Mouse (Mus musculus) heart, adult 8-10 months (tissue): ENCODE results near the gene Bglap3. TPM values are rescaled to one million over a fixed set of nuclear protein-coding genes. Genes with fewer than 3 reads are reported as not detected.
"Not testable (repeated sequence)": the region's sequence is repeated elsewhere in the genome, so short reads cannot be mapped to it uniquely, and the experiment has no call there.

Experiments
- DNase-seq: peaks from one replicate; pipeline ENCODE4 v3.0.0; 2022; ENCODE audit warnings: low spot score
- total RNA-seq, 4 experiments: library from RNA; stranded (reverse); gene quantifications; 2 replicates each; pipeline ENCODE4 v1.2.4; 2022

Gene Bglap3
- total RNA-seq, 4 experiments from 2014 or later, result not detected

DNA sequence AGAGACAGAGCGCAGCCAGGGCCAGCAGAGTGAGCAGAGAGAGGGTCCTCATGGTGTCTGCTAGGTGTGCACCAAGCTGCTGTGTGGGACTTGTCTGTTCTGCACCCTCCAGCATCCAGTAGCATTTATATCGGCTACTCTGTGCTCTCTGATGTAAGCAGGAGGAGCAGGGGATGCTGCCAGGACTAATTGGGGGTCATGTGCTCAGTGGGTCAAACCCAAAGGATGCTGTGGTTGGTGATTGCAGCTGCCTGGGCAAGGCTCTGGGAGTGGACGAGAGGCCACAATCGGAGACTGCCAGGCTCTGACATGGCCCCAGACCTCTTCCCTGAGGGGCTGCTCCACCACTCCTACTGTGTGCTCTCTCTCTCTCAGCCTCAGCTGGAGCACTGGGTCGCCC lies 6.1 kb upstream of the Bglap3 start, which contains the start of gene Bglap2:
Gene Bglap2, minus strand, starts transcription at position 101 of the 400 bp plus-strand sequence.
- not testable (repeated sequence) for DNase-seq

DNA sequence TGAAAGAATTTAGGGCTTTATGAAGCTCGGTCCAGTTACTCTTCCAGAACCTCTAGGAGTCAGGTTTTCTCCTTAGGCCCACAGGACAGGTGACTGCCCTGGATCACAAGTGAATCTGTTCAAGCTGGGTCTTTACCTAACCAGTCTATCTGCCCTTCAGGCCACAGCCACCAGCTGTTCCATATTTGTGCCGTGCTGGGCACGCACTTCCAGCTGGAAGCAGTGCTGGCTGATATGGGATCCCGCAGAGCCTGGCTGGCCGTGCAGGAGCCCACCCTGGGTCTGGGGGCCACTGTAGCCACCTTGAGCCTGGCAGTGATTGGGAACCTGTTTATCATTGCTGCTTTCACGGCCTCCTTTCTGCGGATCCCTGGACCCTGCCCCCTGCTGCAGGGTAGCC lies 4.1 kb upstream of the Bglap3 start:
- DNase-seq, result not testable (repeated sequence)

DNA sequence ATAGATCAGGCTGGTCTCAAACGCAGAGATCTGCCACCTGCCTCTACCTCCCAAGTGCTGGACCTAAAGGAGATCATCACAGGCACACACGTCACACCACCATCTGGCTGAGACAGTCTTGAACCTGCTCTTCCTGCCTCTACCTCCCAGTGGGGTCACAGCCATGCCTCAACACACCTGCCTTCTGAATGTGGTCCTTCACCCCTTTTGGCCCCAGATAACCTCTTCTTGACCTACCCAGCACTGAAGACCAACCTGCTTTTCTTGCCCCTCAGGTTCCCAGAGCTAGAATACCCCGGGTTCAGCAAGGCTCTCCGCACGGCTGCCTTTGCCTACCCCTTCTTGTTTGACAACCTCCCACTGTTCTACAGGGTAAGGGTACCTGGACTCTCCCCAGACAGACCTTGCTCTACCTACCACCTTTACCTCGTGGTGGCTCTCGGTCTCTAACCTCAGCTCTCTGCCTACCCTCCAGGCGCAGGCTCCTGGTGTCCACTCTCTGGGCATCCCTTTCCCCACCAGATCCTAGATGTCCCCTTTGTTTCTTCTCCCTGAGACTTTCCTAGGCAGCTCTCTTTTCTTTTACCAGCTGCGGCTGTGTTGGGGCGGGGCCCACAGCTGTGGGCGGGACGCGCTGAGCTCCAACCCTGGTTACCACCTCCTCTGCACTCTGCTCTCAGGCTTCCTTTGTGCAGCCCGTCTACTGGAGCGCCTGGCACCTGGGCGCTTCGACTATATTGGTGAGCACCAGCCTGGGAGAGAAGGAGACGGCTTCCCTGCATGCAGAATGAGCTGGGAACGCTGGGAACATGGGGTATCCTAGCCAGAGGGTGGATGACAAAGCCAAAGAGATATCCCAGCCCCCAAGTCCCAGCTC lies 3.4 kb upstream of the Bglap3 start:
- DNase-seq, result not testable (repeated sequence)

DNA sequence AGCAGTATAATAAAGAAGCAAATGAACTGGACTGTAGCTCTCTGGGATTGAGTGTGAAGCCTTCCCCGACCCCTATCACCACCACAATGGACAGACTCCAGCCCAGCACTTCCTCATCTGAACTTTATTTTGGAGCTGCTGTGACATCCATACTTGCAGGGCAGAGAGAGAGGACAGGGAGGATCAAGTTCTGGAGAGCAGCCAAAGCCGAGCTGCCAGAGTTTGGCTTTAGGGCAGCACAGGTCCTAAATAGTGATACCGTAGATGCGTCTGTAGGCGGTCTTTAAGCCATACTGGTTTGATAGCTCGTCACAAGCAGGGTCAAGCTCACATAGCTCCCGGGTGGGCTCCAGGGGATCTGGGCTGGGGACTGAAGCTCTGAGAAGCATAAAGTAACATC lies 4.0 kb downstream of the Bglap3 start:
- not testable (repeated sequence) for DNase-seq

DNA sequence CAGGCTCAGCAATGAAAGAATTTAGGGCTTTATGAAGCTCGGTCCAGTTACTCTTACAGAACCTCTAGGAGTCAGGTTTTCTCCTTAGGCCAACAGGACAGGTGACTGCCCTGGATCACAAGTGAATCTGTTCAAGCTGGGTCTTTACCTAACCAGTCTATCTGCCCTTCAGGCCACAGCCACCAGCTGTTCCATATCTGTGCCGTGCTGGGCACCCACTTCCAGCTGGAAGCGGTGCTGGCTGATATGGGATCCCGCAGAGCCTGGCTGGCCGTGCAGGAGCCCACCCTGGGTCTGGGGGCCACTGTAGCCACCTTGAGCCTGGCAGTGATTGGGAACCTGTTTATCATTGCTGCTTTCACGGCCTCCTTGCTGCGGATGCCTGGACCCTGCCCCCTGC lies 5.0 kb downstream of the Bglap3 start:
- not testable (repeated sequence) for DNase-seq

DNA sequence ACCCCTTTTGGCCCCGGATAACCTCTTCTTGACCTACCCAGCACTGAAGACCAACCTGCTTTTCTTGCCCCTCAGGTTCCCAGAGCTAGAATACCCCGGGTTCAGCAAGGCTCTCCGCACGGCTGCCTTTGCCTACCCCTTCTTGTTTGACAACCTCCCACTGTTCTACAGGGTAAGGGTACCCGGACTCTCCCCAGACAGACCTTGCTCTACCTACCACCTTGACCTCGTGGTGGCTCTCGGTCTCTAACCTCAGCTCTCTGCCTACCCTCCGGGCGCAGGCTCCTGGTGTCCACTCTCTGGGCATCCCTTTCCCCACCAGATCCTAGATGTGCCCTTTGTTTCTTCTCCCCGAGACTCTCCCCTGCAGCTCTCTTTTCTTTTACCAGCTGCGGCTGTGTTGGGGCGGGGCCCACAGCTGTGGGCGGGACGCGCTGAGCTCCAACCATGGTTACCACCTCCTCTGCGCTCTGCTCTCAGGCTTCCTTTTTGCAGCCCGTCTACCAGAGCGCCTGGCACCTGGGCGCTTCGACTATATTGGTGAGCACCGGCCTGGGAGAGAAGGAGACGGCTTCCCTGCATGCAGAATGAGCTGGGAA lies 5.6 kb downstream of the Bglap3 start:
- DNase-seq, result not testable (repeated sequence)

DNA sequence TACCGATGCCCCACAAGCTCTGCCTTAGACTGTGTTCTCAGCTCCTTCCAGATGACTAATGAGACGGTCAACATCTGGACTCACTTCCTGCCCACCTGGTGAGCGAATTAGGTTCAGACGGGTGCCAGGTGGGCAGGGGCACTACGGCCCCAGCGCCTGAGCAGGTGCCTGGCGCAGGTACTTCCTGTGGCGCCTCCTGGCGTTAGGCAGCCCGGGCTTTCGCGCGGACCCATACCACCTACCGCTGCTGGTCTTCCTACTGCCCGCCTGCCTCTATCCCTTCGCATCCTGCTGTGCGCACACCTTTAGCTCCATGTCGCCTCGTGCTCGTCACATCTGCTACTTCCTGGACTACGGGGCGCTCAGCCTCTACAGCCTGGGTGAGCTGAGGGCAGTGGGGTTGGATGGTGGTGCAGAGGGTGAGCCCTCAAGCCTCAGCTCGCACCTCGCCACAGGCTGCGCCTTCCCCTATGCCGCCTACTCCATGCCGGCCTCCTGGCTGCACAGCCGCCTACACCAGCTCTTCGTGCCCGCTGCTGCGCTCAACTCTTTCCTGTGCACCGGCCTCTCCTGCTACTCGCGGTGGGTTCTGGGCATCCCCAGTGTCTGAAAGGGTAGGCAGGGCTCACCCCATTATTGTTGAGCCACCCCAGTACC lies 6.7 kb downstream of the Bglap3 start:
- DNase-seq, result no peak

DNA sequence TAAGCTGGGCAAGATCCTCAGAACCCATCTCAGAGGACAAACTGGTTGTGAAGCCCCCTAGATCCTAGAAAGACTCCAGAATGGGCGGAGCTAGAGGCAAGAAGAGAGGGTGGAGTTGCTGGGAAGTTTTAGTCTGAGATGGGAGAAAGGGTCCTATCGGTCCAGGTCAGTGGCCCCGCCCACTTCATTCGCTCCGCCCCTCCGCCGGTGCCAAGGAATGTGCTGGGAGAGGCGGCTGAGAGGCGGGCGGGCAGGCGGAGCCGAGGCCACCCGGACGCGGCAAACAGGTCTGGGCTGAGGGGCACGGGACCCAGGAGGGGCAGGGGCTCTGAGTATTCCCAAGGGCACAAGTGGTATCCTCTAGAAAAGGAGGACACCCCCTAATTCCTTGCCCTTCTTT lies 8.2 kb downstream of the Bglap3 start, which contains the start of gene Paqr6:
Gene Paqr6, plus strand, starts transcription at position 248 of the 400 bp plus-strand sequence.
- DNase-seq, result peak; percentile 30

DNA sequence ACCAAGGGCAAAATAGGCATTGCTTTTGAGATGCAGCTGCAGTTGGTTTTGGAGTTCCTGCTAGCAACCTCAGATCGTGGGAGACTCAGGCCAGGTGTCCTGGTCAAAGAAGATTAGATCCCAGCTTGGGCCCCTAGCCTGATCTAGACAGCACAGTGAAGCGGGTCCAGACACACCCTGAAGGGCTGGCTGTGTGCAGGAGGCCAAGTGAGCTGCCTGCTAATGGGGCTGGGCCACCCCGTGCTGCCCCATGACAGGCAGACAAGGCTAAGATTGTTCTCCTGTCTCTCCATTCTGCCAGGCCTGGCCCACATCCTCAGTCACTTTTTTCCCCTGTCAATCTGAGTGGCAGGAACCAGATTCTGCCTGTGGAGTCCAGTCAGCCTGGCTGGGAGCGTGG lies 8.8 kb downstream of the Bglap3 start:
- DNase-seq, result no peak

DNA sequence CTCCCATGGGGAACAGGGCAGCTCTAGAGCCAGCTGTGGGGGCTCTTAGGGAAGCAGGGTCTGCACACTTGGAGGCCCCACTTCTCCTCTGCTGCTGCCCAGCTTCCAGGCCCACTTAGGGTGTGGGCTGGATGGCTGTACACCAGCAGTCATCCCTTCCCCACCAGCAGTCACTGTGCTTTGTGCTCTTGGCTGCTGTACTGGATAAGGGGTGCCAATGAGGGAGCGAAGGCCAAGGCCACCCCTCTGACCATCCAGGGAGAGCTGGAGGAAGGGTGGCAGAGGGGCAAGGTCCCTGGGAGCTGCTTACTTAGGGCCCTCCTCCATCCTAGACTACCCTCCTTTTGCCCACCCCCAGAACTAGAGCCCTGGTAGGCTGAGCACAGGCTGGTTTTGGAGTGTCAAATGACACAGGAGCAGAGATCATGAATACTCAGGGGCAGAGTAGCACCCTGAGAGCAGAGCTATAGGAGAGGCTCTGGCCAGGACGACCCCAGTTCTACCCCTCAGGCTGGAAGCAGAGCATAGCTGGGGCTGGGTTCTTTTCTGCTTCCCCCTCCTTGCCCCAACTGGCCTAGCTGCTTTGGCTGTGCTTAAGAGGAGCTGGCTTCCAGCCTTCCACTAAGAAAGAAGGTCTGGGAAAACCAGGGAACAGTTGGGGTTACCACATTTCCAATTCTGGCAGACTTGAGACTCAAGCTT lies 10.8 kb downstream of the Bglap3 start:
- no peak for DNase-seq

DNA sequence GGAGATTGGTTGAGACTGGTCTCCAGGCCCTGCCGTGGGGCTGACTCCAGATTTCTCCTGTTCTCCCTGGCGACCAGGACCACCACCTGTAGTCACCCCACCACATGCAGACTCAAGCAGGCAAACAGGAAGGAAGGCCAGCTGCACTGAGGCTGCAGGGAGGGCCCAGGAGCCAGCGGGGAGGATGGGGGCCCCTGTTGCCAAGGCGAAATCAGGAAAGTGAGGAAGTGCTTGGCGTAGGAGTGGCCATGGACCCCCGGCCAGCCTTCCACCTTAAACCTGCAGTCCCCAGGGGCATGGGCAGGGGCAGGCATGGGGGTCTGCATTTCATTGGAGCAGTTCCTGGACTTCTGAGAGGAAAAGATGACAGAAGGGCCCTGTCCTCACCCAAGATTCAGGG lies 11.4 kb downstream of the Bglap3 start:
- no peak for DNase-seq

DNA sequence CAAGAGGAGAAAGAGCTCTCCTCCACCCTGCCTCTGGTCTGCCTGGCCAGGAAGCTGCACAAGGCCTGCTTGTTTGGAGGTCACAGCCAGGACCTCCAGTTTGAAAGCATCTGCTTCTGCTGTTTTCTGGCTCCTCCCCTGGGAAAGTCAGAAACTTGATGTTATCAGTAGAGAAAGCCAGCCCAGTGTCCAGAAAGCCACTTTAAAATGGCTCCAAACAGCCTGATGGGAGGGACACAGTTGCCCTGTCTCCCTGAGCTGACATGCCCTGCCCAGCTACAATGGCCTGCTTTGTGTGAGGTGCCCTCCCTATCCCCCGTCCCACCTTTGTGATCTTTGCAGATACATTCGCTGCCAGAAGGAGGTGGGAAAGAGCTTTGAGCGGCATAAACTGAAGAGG lies 12.6 kb downstream of the Bglap3 start:
- no peak for DNase-seq

DNA sequence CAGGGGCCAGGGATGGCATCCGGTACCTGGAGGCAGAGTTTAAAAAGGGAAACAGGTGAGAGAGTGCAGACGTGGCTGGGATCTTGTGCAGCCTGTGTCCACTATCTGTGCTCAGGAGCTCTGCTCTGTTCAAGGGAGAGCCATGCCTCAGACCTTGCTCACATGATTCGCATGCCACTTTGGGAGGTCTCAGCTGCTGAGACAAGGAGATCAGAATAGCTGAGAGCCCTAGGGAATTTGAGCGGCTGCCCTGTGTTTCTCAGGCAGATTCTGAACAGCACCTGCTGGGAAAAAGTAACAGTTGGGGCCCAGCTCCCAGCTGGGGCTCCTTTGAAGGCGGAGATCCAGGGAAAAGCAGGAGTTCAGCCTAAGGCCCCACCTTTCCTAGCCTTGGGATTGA lies 13.0 kb downstream of the Bglap3 start:
- no peak for DNase-seq

DNA sequence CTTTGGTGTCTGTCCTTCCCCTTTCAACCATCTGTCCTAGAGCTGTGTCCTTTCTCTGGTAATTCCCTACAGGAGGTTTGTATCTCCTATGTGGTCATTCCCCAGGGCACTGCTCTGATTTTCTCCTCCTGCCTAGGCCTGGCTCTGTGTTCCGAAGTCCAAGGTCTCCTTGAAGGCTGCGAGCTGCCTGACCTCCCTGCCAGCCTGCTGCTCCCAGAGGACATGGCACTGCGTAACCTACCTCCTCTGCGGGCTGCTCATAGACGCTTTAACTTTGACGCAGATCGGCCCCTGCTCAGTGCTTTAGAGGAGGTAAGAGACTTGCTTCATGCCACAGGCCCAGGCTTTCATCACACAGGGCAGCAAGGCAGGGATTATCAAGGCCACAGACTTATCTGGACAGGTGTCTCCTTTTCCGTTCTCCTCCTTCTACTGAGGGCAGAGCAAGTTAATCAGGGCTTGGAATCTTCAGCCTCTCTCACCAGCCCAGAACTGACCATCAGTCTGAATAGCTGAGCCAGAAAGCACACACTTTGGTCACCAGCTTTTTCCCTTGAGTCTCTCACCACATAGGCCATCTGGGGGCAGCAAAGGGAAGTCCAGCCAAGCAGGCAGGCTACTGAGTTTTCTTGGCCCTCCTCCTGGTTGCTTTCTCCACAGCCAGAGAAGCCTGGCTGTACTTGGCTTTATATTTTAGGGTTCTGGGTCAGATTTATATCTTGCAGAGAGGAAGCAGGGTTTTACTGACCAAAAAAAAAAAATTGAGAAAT lies 18.0 kb downstream of the Bglap3 start:
- no peak for DNase-seq

DNA sequence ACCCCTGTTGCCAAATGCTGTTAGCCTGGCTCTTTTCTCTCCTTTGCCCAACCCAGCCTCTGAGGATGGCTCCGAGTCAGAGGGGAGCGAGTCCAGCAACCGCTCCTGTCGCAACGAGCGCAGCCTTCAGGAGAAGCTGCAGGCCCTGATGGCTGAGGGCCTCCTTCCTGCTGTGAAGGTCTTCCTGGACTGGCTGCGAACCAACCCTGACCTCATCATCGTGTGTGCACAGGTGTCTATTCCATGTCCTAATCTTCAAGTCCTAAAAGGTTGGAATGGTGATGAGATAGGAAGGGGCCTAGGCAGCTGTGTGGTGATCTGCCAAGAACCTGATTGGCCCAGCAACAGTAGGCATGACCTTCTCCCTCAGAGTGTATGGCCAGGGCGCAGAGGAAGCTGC lies 19.6 kb downstream of the Bglap3 start:
- DNase-seq, result no peak

DNA sequence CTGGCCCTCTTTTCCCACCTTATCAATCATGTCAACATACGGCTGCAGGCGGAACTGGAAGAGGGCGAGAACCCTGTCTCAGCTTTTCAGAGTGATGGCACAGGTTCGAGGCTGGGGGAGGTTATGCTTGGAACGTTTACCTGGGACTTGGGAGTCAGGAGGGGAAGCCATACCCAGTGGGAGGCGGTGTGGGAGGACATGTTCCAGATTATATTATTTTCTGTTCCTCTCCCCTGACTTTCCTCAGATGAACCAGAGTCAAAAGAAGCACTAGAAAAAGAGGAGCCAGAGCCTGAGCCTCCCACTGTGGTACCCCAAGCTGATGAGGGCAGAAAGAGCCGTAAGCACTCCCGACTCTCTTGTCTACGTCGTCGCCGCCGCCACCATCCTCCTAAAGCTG lies 21.8 kb downstream of the Bglap3 start:
- DNase-seq, result no peak

DNA sequence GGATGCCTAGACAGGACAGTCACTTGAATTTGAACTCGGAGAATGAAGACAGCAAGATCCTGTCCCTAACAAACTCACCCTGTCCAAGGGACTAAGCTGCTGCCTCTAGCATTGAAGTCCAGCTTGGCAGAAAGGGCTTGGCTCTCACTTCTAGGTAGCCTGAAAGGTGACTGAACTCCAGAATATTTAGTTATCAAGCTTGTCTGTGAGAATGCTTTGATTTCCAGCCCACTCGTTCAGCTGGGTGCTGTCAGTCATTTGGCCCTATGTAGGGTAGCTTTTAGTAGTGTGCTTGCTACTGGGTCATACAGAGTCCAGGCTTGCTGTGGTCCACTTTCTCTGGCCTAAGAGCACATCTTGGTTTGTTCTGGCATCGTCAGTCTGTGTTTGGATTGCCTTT lies 33.5 kb downstream of the Bglap3 start:
- DNase-seq, result no peak

DNA sequence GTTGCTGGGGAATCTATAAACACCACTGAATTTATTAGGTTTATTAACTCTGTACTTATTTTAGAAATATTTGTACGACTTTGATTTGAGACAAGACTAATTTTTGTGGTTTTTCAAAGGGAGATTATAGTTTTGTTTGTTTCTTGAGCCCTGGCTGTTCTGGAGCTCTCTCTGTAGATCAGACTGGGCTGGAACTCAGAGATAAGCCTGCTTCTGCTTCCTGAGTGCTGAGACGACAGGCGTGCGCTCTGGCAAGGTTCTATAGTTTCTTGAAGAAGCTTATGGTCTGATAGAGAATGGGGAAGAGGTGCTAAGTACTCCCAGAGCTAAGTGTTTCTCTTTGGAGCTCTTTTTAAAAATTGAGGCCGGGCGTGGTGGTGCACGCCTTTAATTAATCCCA lies 34.2 kb downstream of the Bglap3 start:
- no peak for DNase-seq

DNA sequence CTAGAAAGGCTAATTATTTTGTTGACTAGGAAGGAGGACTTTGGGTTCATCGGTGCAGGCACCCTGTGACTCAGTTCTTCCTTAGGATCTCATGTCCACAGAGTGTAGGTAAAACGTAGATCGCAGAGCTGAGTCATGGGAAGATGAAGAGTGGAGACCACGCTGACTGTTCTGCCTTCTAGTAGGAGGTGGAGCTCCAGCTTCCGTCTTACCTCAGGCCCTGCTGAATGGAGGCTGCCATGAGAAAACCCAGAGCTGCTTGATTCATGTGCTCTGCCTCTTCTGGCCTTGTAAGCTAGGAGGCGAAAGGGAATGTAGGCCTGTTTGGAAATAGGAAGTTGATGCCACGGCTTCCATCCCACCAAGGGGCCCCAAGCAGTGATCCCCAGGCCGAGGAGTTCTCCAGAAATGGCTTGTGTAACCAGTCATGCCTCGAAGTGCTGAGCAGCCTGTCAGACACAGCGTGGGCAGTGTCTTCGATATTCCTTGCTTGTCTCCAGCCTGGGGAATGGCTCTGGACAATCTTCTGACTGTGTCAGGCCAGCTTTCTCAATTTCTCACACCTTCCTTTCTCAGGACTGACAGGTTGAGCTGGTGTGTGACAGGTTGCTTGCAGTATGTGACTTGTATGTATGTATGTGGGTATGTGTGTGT lies 35.0 kb downstream of the Bglap3 start:
- DNase-seq, result no peak
